Mouse (Mus musculus) liver, embryonic 14.5 days (tissue): ENCODE results near the gene Arid3a.

ENCODE experiments used
- CTCF ChIP-seq: IDR thresholded peaks from 2 replicates; pipeline ENCODE4 v1.5.1; 2016; ENCODE audit warnings: antibody characterized with exemption, low read depth, control low read depth
- EP300 ChIP-seq: IDR thresholded peaks from 2 replicates; pipeline ENCODE4 v1.6.1; 2016; ENCODE audit warnings: antibody characterized with exemption, low read depth

GRCm38 (mm10) chr10:80004233-80004705 lies 77.4 kb downstream of the Arid3a start:
- TF ChIP-seq CTCF (no peak), EP300 (no peak)
